Comparison of ENCODE assay signal across 10 mouse cellular contexts in the genomic region with DNA sequence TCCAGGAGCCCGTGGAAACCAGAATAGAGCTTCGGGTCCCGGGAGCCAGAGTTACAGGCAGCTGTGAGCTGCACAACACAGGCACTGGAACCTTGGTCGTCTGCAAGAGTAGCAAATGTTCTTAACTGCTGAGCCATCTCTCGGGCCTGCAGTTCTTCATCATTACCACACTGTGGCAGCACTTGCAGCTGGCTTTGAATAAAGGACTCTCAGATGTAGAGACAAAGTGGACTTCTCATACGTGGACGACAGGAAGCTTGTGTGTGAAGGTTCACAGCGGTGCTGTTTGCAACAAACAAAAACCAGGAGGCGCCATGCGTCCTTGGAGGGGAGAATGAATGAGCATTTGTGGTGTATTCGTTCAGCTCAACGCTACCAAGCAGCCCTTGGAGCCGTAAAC. TPM values are rescaled to one million over a fixed set of nuclear protein-coding genes. Genes with fewer than 3 reads are reported as not detected.
DNase-seq lines count a peak whose midpoint lies in the region; ATAC-seq and TF ChIP-seq lines count a peak whose summit lies in the region.
"Had no signal": no experiment of that assay in that cellular context is flagged by ENCODE, and none has a peak within 500 bp of the region (broad histone marks: within the 10 kb centered on the region; RNA-seq: fewer than 3 reads in every experiment).

No protein-coding gene starts in this region.

- H3K4me2 ChIP-seq in kidney, embryonic 15.5 days, result no peak overlapping the region
- H3K4me2 ChIP-seq: heart, embryonic 13.5 days had no signal

- intact Hi-C loops in gastrocnemius, postnatal 14 days (cut with DNase I; ENCODE audit: low total_unique reads), result no loop called here

- peak; percentile 77 for TF ChIP-seq RAD21 in MEL (IDR thresholded peaks at IDR 0.05; ENCODE audit: low read depth, low read length)

- H3K27ac ChIP-seq in kidney, embryonic 15.5 days, result no peak overlapping the region
- no peak overlapping the region for H3K27ac ChIP-seq in MEL (ENCODE audit: control insufficient read depth, low read depth, low read length)
- no peak overlapping the region for H3K27ac ChIP-seq in olfactory bulb, adult 2 months (ENCODE audit: insufficient read depth, low read depth, low read length)
- H3K27ac ChIP-seq: heart, embryonic 13.5 days had no signal

- no peak for TF ChIP-seq POLR2A in MEL (IDR thresholded peaks at IDR 0.05; ENCODE audit: control insufficient read depth in 1 of 2, insufficient read depth in 1 of 2, low read depth in 1 of 2, low read length in 2 of 2, poor library complexity in 1 of 2)
- TF ChIP-seq POLR2A in olfactory bulb, adult 2 months (IDR thresholded peaks at IDR 0.05; ENCODE audit: insufficient read depth, low read depth, low read length), result no peak

- TF ChIP-seq EP300 in MEL (IDR thresholded peaks at IDR 0.05; ENCODE audit: low read depth in 1 of 2, low read length in 2 of 2), result no peak

- peak; percentile 60 for DNase-seq in kidney, adult 18-20 months
- peak; percentile 87 for DNase-seq in MEL (ENCODE audit: low read depth, low spot score)
- DNase-seq in cerebellum, adult 11-12 months, result peak; percentile 70
- DNase-seq in gastrocnemius, postnatal 14 days, result peak; percentile 25
- peak; percentile 23 to 70 for DNase-seq in left cerebral cortex, adult 9 months (ENCODE audit: low spot score in 2 of 2)
- DNase-seq in thymus, postnatal 4 days, result peak; percentile 55

- no peak for ATAC-seq in kidney, embryonic 15.5 days (replicated peaks; ENCODE audit: low FRiP score)

- H3K4me3 ChIP-seq in kidney, embryonic 15.5 days (replicated peaks), result no peak overlapping the region
- H3K4me3 ChIP-seq in MEL (ENCODE audit: control insufficient read depth in 1 of 2, insufficient read depth in 1 of 2, low read depth in 2 of 2, low read length in 2 of 2), result no peak overlapping the region
- no peak overlapping the region for H3K4me3 ChIP-seq in olfactory bulb, adult 2 months (ENCODE audit: insufficient read depth, low read depth, low read length)
- H3K4me3 ChIP-seq: heart, embryonic 13.5 days had no signal

- H3K9me3 ChIP-seq in kidney, embryonic 15.5 days (replicated peaks), result no peaks in the 10 kb centered on the region
- no peaks in the 10 kb centered on the region for H3K9me3 ChIP-seq in MEL (replicated peaks; ENCODE audit: insufficient read depth, low read length)
- H3K9me3 ChIP-seq: heart, embryonic 13.5 days had no signal

- no peaks in the 10 kb centered on the region for H3K79me2 ChIP-seq in MEL (ENCODE audit: control insufficient read depth, insufficient read depth, low read length, poor library complexity)

- no peak overlapping the region for H3K9ac ChIP-seq in kidney, embryonic 15.5 days
- H3K9ac ChIP-seq in MEL (ENCODE audit: control insufficient read depth, low read depth, low read length, poor library complexity, severe bottlenecking), result no peak overlapping the region
- H3K9ac ChIP-seq: heart, embryonic 13.5 days had no signal

- TF ChIP-seq CTCF in MEL (IDR thresholded peaks at IDR 0.05 in 2 of 3, conservative IDR thresholded peaks at IDR 0.05 in 1 of 3; ENCODE audit: control insufficient read depth in 1 of 3, insufficient read depth in 1 of 3, low read depth in 2 of 3, low read length in 3 of 3, poor library complexity in 1 of 3, severe bottlenecking in 1 of 3), result peak; percentile 77 to 93 (median 91)
- peak; percentile 7; the same call in 1 of the 2 replicates for TF ChIP-seq CTCF in olfactory bulb, adult 2 months (IDR thresholded peaks at IDR 0.05; ENCODE audit: insufficient read depth, low read depth, low read length)

- 34% methylated on average over 13 of the region's 13 CpGs for WGBS in kidney, embryonic 15.5 days
- WGBS in olfactory bulb, adult 2 months, result 25% methylated on average over 13 of the region's 13 CpGs

- 0 out of 2 replicates have a peak, but pooled peaks cover 2% of the 10 kb centered on the region for H3K4me1 ChIP-seq in kidney, embryonic 15.5 days
- peaks cover 6 to 14% of the 10 kb centered on the region in 2 experiments; a peak in 3 of 4 replicates for H3K4me1 ChIP-seq in MEL (ENCODE audit: control insufficient read depth in 1 of 2, insufficient read depth in 2 of 2, low read length in 2 of 2)
- no peaks in the 10 kb centered on the region for H3K4me1 ChIP-seq in olfactory bulb, adult 2 months (ENCODE audit: control insufficient read depth, insufficient read depth, low read length)
- H3K4me1 ChIP-seq: heart, embryonic 13.5 days had no signal

- H3K27me3 ChIP-seq in kidney, embryonic 15.5 days, result peaks cover 26% of the 10 kb centered on the region
- H3K27me3 ChIP-seq in MEL (ENCODE audit: control insufficient read depth in 1 of 2, insufficient read depth in 2 of 2, low read length in 2 of 2), result peaks cover 0 to 3% of the 10 kb centered on the region in 2 experiments; a peak in 1 of 4 replicates

- H3K36me3 ChIP-seq in kidney, embryonic 15.5 days, result no peaks in the 10 kb centered on the region
- H3K36me3 ChIP-seq in MEL (ENCODE audit: control insufficient read depth in 1 of 2, insufficient read depth in 2 of 2, low read length in 2 of 2), result peaks cover 0 to 3% of the 10 kb centered on the region in 2 experiments; a peak in 1 of 4 replicates
- H3K36me3 ChIP-seq: heart, embryonic 13.5 days had no signal

TF ChIP-seq in MEL, 35 proteins besides CTCF, POLR2A, EP300 and RAD21:
- no peak for TF ChIP-seq ELF1 (IDR thresholded peaks at IDR 0.05; ENCODE audit: low read depth, low read length)
- peak; percentile 10; the same call in 1 of the 2 replicates for TF ChIP-seq NELFE (IDR thresholded peaks at IDR 0.05; ENCODE audit: low read depth, low read length)
- TF ChIP-seq MAX (IDR thresholded peaks at IDR 0.05; ENCODE audit: low read length), result 0 out of 2 replicates have a peak, but pooled peaks have one; percentile 13
- TF ChIP-seq TAL1 (IDR thresholded peaks at IDR 0.05; ENCODE audit: low read length), result no peak
- peak; percentile 38; the same call in 1 of the 2 replicates for TF ChIP-seq SIN3A (IDR thresholded peaks at IDR 0.05; ENCODE audit: low read length)
- 0 out of 2 replicates have a peak, but pooled peaks have one; percentile 24 for TF ChIP-seq HCFC1 (IDR thresholded peaks at IDR 0.05; ENCODE audit: low read depth, low read length)
- no peak for TF ChIP-seq BHLHE40 (IDR thresholded peaks at IDR 0.05; ENCODE audit: borderline replicate concordance, low read depth, low read length)
- TF ChIP-seq TBP (IDR thresholded peaks at IDR 0.05; ENCODE audit: low read depth, low read length), result 0 out of 2 replicates have a peak, but pooled peaks have one; percentile 11
- peak; percentile 90 for TF ChIP-seq SMC3 (IDR thresholded peaks at IDR 0.05; ENCODE audit: low read depth, low read length)
- TF ChIP-seq CHD1 (IDR thresholded peaks at IDR 0.05; ENCODE audit: low read depth, low read length), result no peak
- no peak for TF ChIP-seq ETS1 (IDR thresholded peaks at IDR 0.05; ENCODE audit: low read depth, low read length)
- no peak for TF ChIP-seq GATA1 (IDR thresholded peaks at IDR 0.05; ENCODE audit: low read depth, low read length)
- TF ChIP-seq ZC3H11A (IDR thresholded peaks at IDR 0.05; ENCODE audit: low read depth, low read length), result peak; percentile 65

RNA-seq across cellular contexts. Expression of a gene that starts 10.3 kb away (rescaled TPM):
- 1.7 and 2.1 TPM in 2 replicates for polyA plus RNA-seq in kidney, embryonic 15.5 days (2015; fragmentation: Nextera tagmentation; extraction: Ambion mirVana)
- total RNA-seq in MEL (2012; rRNA removed), result 17.2 and 20.6 TPM in 2 replicates
- 10 to 100 TPM in 1 of 2 experiments, not detected in 1; 14.6 TPM for polyA plus RNA-seq in MEL (2012; ENCODE audit: insufficient read depth in 1 of 2, insufficient read length in 2 of 2, low read depth in 1 of 2, low replicate concordance in 2 of 2, missing spikeins in 1 of 2)
- total RNA-seq in gastrocnemius, postnatal 14 days (2021), result under 1 TPM; 0.62 TPM
- not detected in 2 replicates for polyA plus RNA-seq in olfactory bulb, adult 2 months (2012; ENCODE audit: insufficient read depth, insufficient read length, low replicate concordance, missing spikeins)

RNA-seq across cellular contexts. Expression of a gene that starts 18.9 kb away (rescaled TPM):
- polyA plus RNA-seq in kidney, embryonic 15.5 days (2015; fragmentation: Nextera tagmentation; extraction: Ambion mirVana), result not detected in 2 replicates
- total RNA-seq in MEL (2012; rRNA removed), result not detected in 2 replicates
- not detected for polyA plus RNA-seq in MEL (2012; ENCODE audit: insufficient read depth in 1 of 2, insufficient read length in 2 of 2, low read depth in 1 of 2, low replicate concordance in 2 of 2, missing spikeins in 1 of 2)
- total RNA-seq in gastrocnemius, postnatal 14 days (2021), result not detected
- polyA plus RNA-seq in olfactory bulb, adult 2 months (2012; ENCODE audit: insufficient read depth, insufficient read length, low replicate concordance, missing spikeins), result not detected in 2 replicates
- polyA plus RNA-seq: heart, embryonic 13.5 days had no signal

RNA-seq across cellular contexts. Expression of a gene that starts 32.7 kb away (rescaled TPM):
- not detected in 2 replicates for polyA plus RNA-seq in kidney, embryonic 15.5 days (2015; fragmentation: Nextera tagmentation; extraction: Ambion mirVana)
- total RNA-seq in MEL (2012; rRNA removed), result not detected in 2 replicates
- not detected for polyA plus RNA-seq in MEL (2012; ENCODE audit: insufficient read depth in 1 of 2, insufficient read length in 2 of 2, low read depth in 1 of 2, low replicate concordance in 2 of 2, missing spikeins in 1 of 2)
- total RNA-seq in gastrocnemius, postnatal 14 days (2021), result 1 to 10 TPM in 1 of 2 experiments, not detected in 1; 3.1 TPM
- not detected in 2 replicates for polyA plus RNA-seq in olfactory bulb, adult 2 months (2012; ENCODE audit: insufficient read depth, insufficient read length, low replicate concordance, missing spikeins)
- polyA plus RNA-seq: heart, embryonic 13.5 days; stomach, embryonic 14.5 days had no signal

RNA-seq across cellular contexts. Expression of a gene that starts 43.3 kb away (rescaled TPM):
- not detected in 2 replicates for polyA plus RNA-seq in kidney, embryonic 15.5 days (2015; fragmentation: Nextera tagmentation; extraction: Ambion mirVana)
- total RNA-seq in MEL (2012; rRNA removed), result not detected in 2 replicates
- not detected for polyA plus RNA-seq in MEL (2012; ENCODE audit: insufficient read depth in 1 of 2, insufficient read length in 2 of 2, low read depth in 1 of 2, low replicate concordance in 2 of 2, missing spikeins in 1 of 2)
- 1 to 10 TPM in 1 of 2 experiments, not detected in 1; 3.3 TPM for total RNA-seq in gastrocnemius, postnatal 14 days (2021)
- not detected in 2 replicates for polyA plus RNA-seq in olfactory bulb, adult 2 months (2012; ENCODE audit: insufficient read depth, insufficient read length, low replicate concordance, missing spikeins)
- polyA plus RNA-seq: heart, embryonic 13.5 days; stomach, embryonic 14.5 days had no signal

RNA-seq across cellular contexts. Expression of a gene that starts 52.9 kb away (rescaled TPM):
- 0.36 and 0.49 TPM in 2 replicates for polyA plus RNA-seq in kidney, embryonic 15.5 days (2015; fragmentation: Nextera tagmentation; extraction: Ambion mirVana)
- total RNA-seq in MEL (2012; rRNA removed), result 0.12 and 0.26 TPM in 2 replicates
- under 1 TPM in 1 of 2 experiments, not detected in 1; 0.46 TPM for polyA plus RNA-seq in MEL (2012; ENCODE audit: insufficient read depth in 1 of 2, insufficient read length in 2 of 2, low read depth in 1 of 2, low replicate concordance in 2 of 2, missing spikeins in 1 of 2)
- not detected for total RNA-seq in gastrocnemius, postnatal 14 days (2021)
- polyA plus RNA-seq in olfactory bulb, adult 2 months (2012; ENCODE audit: insufficient read depth, insufficient read length, low replicate concordance, missing spikeins), result not detected in 2 replicates

Comparison
In these comparisons a context has a peak if more than half of its experiments do, and no peak if none do; other contexts are left out.
1. DNase-seq: peak in every context shown above with its lines; median percentile 87 in MEL; 70 in cerebellum, adult 11-12 months; 60 in kidney, adult 18-20 months; 55 in thymus, postnatal 4 days; 46 in left cerebral cortex, adult 9 months; 25 in gastrocnemius, postnatal 14 days.